Mouse (Mus musculus) testis, adult 2 months (tissue): ENCODE data around the gene Golph3.

Source experiments
- CTCF ChIP-seq: fragments of 200-500 bp; IDR thresholded peaks from 2 replicates; pipeline ENCODE4 v1.5.1; 2012; ENCODE audit warnings: low read depth, mild to moderate bottlenecking, inconsistent platforms, low read length, moderate library complexity; ENCODE audit not compliant: control insufficient read depth, insufficient read depth, insufficient replicate concordance
- POLR2A ChIP-seq: fragments of 200-500 bp; IDR thresholded peaks from 2 replicates; pipeline ENCODE4 v1.6.1; 2012; ENCODE audit warnings: low read depth, mild to moderate bottlenecking, inconsistent platforms, low read length, moderate library complexity; ENCODE audit not compliant: control insufficient read depth

DNA sequence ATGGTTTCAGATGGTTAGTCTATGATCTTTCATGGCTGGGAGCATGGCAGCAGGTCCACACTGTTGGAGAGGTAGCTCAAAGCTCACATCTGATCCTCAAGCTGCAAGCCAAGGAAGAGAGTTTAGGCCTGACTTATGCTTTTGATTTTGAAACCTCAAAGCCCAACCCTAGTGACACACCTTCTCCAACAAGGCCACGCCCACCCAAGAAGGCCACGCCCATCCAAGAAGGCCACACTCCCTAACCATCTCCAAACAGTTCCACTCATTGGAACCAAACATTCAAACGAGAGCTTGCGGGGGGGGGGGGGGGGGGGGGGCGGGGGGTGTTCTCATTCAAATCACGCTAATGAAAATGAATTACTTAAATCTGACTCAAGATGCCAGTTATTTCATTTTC, 19.5 kb upstream of the Golph3 start:
- TF ChIP-seq POLR2A (no peak), CTCF (no peak)
